Mouse (Mus musculus): ENCODE measurements around the gene Epn1.

Gene Epn1

GRCm38 (mm10) chr7:5083325-5084105, 3.5 kb downstream of the Epn1 start:
- in situ Hi-C loops (cut with MboI; ENCODE audit: low pct_unique_long_range_greater_than_20kb in 1 of 2, low sequenced_read_pairs in 2 of 2, unreplicated experiment in 1 of 2): no loop called here

- in situ Hi-C loops (cut with MboI; ENCODE audit: low pct_unique_long_range_greater_than_20kb in 1 of 2, low sequenced_read_pairs in 2 of 2, unreplicated experiment in 1 of 2): no loop called here
Measured at GRCm38 (mm10) chr7:5085512-5085911, 5.5 kb downstream of the Epn1 start.

GRCm38 (mm10) chr7:5086921-5087440, 6.9 kb downstream of the Epn1 start:
- in situ Hi-C loops (cut with MboI; ENCODE audit: low pct_unique_long_range_greater_than_20kb in 1 of 2, low sequenced_read_pairs in 2 of 2, unreplicated experiment in 1 of 2): no loop called here

- in situ Hi-C loops (cut with MboI; ENCODE audit: low pct_unique_long_range_greater_than_20kb in 1 of 2, low sequenced_read_pairs in 2 of 2, unreplicated experiment in 1 of 2): no loop called here
Measured at GRCm38 (mm10) chr7:5087886-5088285, 7.9 kb downstream of the Epn1 start.

GRCm38 (mm10) chr7:5089853-5090252, 9.8 kb downstream of the Epn1 start:
- in situ Hi-C loops (cut with MboI; ENCODE audit: low pct_unique_long_range_greater_than_20kb in 1 of 2, low sequenced_read_pairs in 2 of 2, unreplicated experiment in 1 of 2): no loop called here

- in situ Hi-C loops (cut with MboI; ENCODE audit: low pct_unique_long_range_greater_than_20kb in 1 of 2, low sequenced_read_pairs in 2 of 2, unreplicated experiment in 1 of 2): no loop called here
Measured at GRCm38 (mm10) chr7:5091008-5091728, 11.1 kb downstream of the Epn1 start.

- in situ Hi-C loops (cut with MboI; ENCODE audit: low pct_unique_long_range_greater_than_20kb in 1 of 2, low sequenced_read_pairs in 2 of 2, unreplicated experiment in 1 of 2): no loop called here
Measured at GRCm38 (mm10) chr7:5092381-5092780, 12.3 kb downstream of the Epn1 start.

GRCm38 (mm10) chr7:5092831-5093510, 12.9 kb downstream of the Epn1 start:
- in situ Hi-C loops (cut with MboI; ENCODE audit: low pct_unique_long_range_greater_than_20kb in 1 of 2, low sequenced_read_pairs in 2 of 2, unreplicated experiment in 1 of 2): no loop called here

- in situ Hi-C loops (cut with MboI; ENCODE audit: low pct_unique_long_range_greater_than_20kb in 1 of 2, low sequenced_read_pairs in 2 of 2, unreplicated experiment in 1 of 2): no loop called here
Measured at GRCm38 (mm10) chr7:5098769-5099168, 18.7 kb downstream of the Epn1 start.

- in situ Hi-C loops (cut with MboI; ENCODE audit: low pct_unique_long_range_greater_than_20kb in 1 of 2, low sequenced_read_pairs in 2 of 2, unreplicated experiment in 1 of 2): loop anchor here in 1 of 2 experiments (25.0 kb wide), 1 partner anchor 1038 kb away; no protein-coding TSS in a partner anchor
Measured at GRCm38 (mm10) chr7:5099796-5100195, 19.8 kb downstream of the Epn1 start.

GRCm38 (mm10) chr7:5101066-5101663, 21.1 kb downstream of the Epn1 start:
- in situ Hi-C loops (cut with MboI; ENCODE audit: low pct_unique_long_range_greater_than_20kb in 1 of 2, low sequenced_read_pairs in 2 of 2, unreplicated experiment in 1 of 2): loop anchor here in 1 of 2 experiments (25.0 kb wide), 1 partner anchor 1036 kb away; no protein-coding TSS in a partner anchor

- in situ Hi-C loops (cut with MboI; ENCODE audit: low pct_unique_long_range_greater_than_20kb in 1 of 2, low sequenced_read_pairs in 2 of 2, unreplicated experiment in 1 of 2): loop anchor here in 1 of 2 experiments (25.0 kb wide), 1 partner anchor 1035 kb away; no protein-coding TSS in a partner anchor
Measured at GRCm38 (mm10) chr7:5102564-5102963, 22.5 kb downstream of the Epn1 start.

- in situ Hi-C loops (cut with MboI; ENCODE audit: low pct_unique_long_range_greater_than_20kb in 1 of 2, low sequenced_read_pairs in 2 of 2, unreplicated experiment in 1 of 2): loop anchor here in 1 of 2 experiments (25.0 kb wide), 1 partner anchor 1029 kb away; no protein-coding TSS in a partner anchor
Measured at GRCm38 (mm10) chr7:5108272-5108671, 28.2 kb downstream of the Epn1 start.

- in situ Hi-C loops (cut with MboI; ENCODE audit: low pct_unique_long_range_greater_than_20kb in 1 of 2, low sequenced_read_pairs in 2 of 2, unreplicated experiment in 1 of 2): loop anchor here in 1 of 2 experiments (25.0 kb wide), 1 partner anchor 1028 kb away; no protein-coding TSS in a partner anchor
Measured at GRCm38 (mm10) chr7:5109301-5109700, 29.3 kb downstream of the Epn1 start.

- in situ Hi-C loops (cut with MboI; ENCODE audit: low pct_unique_long_range_greater_than_20kb in 1 of 2, low sequenced_read_pairs in 2 of 2, unreplicated experiment in 1 of 2): loop anchor here in 1 of 2 experiments (25.0 kb wide), 1 partner anchor 1025 kb away; no protein-coding TSS in a partner anchor
Measured at GRCm38 (mm10) chr7:5112701-5113100, 32.7 kb downstream of the Epn1 start.

- in situ Hi-C loops (cut with MboI; ENCODE audit: low pct_unique_long_range_greater_than_20kb in 1 of 2, low sequenced_read_pairs in 2 of 2, unreplicated experiment in 1 of 2): loop anchor here in 1 of 2 experiments (25.0 kb wide), 1 partner anchor 1020 kb away; no protein-coding TSS in a partner anchor
Measured at GRCm38 (mm10) chr7:5116850-5117249, 36.8 kb downstream of the Epn1 start, which contains the start of gene Rfpl4. Rfpl4 (minus strand) TSS chr7:5116950.

GRCm38 (mm10) chr7:5125078-5125477, 45.0 kb downstream of the Epn1 start:
- in situ Hi-C loops (cut with MboI; ENCODE audit: low pct_unique_long_range_greater_than_20kb in 1 of 2, low sequenced_read_pairs in 2 of 2, unreplicated experiment in 1 of 2): no loop called here

Data from mouse embryonic stem cell (cell line).